Mouse (Mus musculus) testis, adult 10 weeks (tissue): Measurements from ENCODE around the gene Tbc1d19. TPM values are rescaled to one million over a fixed set of nuclear protein-coding genes. Genes with fewer than 3 reads are reported as not detected.

ENCODE experiments used
- polyA plus RNA-seq: library from polyadenylated mRNA; stranded (reverse); fragments of 350-450 nt; fragmentation: Illumina TruSeq; extraction: RNeasy Lipid Tissue Mini Kit (QIAGEN cat#74804); gene quantifications from one replicate; pipeline ENCODE4 v1.2.3, GENCODE M21; 2014; ENCODE audit warnings: low read depth, low replicate concordance

The Tbc1d19 gene
- 61.7 TPM for polyA plus RNA-seq

DNA sequence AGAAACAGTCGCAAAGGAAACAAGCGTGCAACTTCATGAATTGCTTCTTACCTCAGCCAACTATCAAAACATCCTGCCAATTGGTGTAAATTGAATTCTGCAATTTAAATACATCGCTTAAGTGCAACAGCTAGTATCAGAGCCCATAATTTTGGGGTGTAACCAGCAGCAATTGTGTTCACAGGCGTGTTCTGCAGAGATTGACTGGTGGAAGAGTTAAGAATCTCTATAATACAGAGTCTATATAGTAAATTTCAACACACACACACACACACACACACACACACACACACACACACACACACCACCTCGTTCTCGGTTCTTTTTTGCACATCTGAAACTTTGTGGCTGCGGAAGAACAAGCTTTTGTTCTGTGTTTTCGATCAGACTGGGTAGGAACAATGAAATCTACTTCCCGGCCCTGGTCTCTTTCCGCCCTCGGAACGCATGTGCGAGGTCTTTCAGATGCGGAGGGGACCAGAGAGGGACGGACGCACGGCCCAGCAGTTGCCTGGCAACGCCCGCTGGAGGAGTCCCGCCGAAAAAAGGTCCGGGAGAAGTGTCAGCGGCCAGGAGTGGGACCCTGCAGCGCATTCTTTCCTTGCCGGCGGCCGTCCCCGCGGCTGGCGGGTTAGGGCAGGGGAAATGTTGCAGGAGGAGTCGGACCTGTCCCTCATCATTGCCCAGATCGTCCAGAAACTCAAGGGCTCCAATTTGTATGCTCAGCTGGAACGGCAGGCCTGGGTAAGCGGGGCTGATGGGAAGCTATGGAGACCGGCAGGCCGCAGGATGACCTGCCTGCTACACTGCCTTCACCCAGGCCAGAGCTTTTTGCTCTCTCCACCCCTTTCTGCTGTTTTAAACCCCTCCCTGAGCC, at the start of gene Tbc1d19:
Tbc1d19 (plus strand) TSS at position 492 of the 877 bp plus-strand sequence.

Other genes starting within 250 kb of the Tbc1d19 start
- gene Cckar, start 101.9 kb upstream of the Tbc1d19 start, polyA plus RNA-seq = 0.06 TPM
- 30.6 TPM for gene Stim2, start 188.9 kb downstream of the Tbc1d19 start, polyA plus RNA-seq